Mouse (Mus musculus): ENCODE measurements around the gene Zmynd19. TPM values are rescaled to one million over a fixed set of nuclear protein-coding genes. Genes with fewer than 3 reads are reported as not detected.
A peak's percentile ranks its signal among the peaks of the same experiment; 100 is the strongest.

Zmynd19 gene
- polyA plus RNA-seq (2014; fragmentation: Nextera tagmentation; extraction: Ambion mirVana), result 18.9 and 20.4 TPM in 2 replicates

GRCm38 (mm10) chr2:24949421-24950188, at the start of gene Zmynd19:
TSS of gene Zmynd19 (plus strand) at chr2:24949792.
- no peaks in the 10 kb centered on the region for H3K27me3 ChIP-seq (replicated peaks; ENCODE audit: control insufficient read depth, insufficient read depth, low read length)
- H3K4me3 ChIP-seq (ENCODE audit: low read depth, low read length), result peak within 1 kb of the TSS; percentile 99
- H3K27ac ChIP-seq (replicated peaks; ENCODE audit: low read depth, low read length), result peak within 1 kb of the TSS; percentile 52
- peaks cover 9% of the 10 kb centered on the region for H3K4me1 ChIP-seq (ENCODE audit: control insufficient read depth, insufficient read depth, low read length)
- peaks cover 29% of the 10 kb centered on the region for H3K36me3 ChIP-seq (ENCODE audit: control insufficient read depth, insufficient read depth, low read length)
- H3K4me2 ChIP-seq (ENCODE audit: low read depth, low read length), result peak within 1 kb of the TSS; percentile 87
- peak; percentile 99 for ATAC-seq (ENCODE audit: low read depth)
- peak within 1 kb of the TSS; percentile 95 for H3K9ac ChIP-seq (ENCODE audit: low read depth, low read length)
- DNase-seq (ENCODE audit: low spot score), result peak; percentile 98
- under 1% methylated on average over 39 of the region's 108 CpGs for WGBS
- no peaks in the 10 kb centered on the region for H3K9me3 ChIP-seq (ENCODE audit: control insufficient read depth, low read length)

DNA sequence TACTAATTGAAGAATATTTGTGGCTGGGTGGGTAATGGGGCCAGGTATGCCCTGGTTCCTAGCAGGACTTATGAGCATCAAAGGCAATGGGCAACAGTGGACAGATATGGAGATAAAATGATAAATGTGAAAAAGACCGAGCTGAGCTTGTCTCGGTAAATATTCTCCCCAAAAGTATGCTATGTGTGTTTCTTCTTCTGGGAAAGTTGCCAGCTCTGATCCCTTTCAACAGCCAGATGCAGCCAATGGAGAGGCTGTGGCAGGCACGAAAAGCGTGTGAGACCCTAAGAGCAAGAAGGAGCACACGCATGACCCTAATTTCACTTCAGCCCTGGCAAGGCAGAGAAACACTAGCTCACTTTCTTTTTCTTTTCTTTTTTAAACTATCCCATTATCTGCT, 48.5 kb upstream of the Zmynd19 start:
- Histone ChIP-seq H3K4me2 (ENCODE audit: low read depth, low read length) (no peak overlapping the region), H3K4me3 (ENCODE audit: low read depth, low read length) (no peak overlapping the region), H3K36me3 (ENCODE audit: control insufficient read depth, insufficient read depth, low read length) (peaks cover 4% of the 10 kb centered on the region; the same call in 1 of the 2 replicates), H3K27ac (replicated peaks; ENCODE audit: low read depth, low read length) (no peak overlapping the region), H3K9ac (ENCODE audit: low read depth, low read length) (no peak overlapping the region), H3K27me3 (replicated peaks; ENCODE audit: control insufficient read depth, insufficient read depth, low read length) (no peaks in the 10 kb centered on the region), H3K9me3 (ENCODE audit: control insufficient read depth, low read length) (no peaks in the 10 kb centered on the region), H3K4me1 (ENCODE audit: control insufficient read depth, insufficient read depth, low read length) (peaks cover 13% of the 10 kb centered on the region)
- 38% methylated on average over 5 of the region's 5 CpGs for WGBS
- DNase-seq (ENCODE audit: low spot score) (peak; percentile 77), ATAC-seq (ENCODE audit: low read depth) (no peak)

DNA sequence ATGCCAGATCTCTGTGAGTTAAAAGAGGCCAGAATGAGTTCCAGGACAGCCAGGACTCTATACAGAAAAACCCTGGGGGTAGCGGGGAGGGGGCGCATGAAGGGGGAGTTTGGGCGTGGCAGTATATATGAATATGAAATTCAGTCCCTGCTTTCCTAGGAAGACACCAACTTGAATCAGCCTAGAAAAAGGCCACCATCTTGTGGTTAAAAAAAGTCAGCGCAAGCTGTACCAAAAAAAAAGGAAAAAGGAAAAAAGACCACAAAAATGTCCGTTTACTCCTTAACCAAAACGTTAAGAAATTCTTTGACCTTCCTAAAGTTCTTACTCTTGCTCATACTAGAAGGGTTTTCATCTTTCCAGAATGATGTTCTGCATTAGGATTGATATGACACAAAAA, 46.6 kb upstream of the Zmynd19 start:
- H3K27me3 ChIP-seq (replicated peaks; ENCODE audit: control insufficient read depth, insufficient read depth, low read length), result no peaks in the 10 kb centered on the region
- peaks cover 22% of the 10 kb centered on the region for H3K4me1 ChIP-seq (ENCODE audit: control insufficient read depth, insufficient read depth, low read length)
- H3K4me2 ChIP-seq (ENCODE audit: low read depth, low read length), result no peak overlapping the region
- H3K9ac ChIP-seq (ENCODE audit: low read depth, low read length), result no peak overlapping the region
- H3K9me3 ChIP-seq (ENCODE audit: control insufficient read depth, low read length), result no peaks in the 10 kb centered on the region
- peaks cover 4% of the 10 kb centered on the region; the same call in 1 of the 2 replicates for H3K36me3 ChIP-seq (ENCODE audit: control insufficient read depth, insufficient read depth, low read length)
- no peak overlapping the region; the same call in 1 of the 2 replicates for H3K27ac ChIP-seq (replicated peaks; ENCODE audit: low read depth, low read length)
- no peak for DNase-seq (ENCODE audit: low spot score)
- 72% methylated on average over 6 of the region's 6 CpGs for WGBS
- H3K4me3 ChIP-seq (ENCODE audit: low read depth, low read length), result no peak overlapping the region
- ATAC-seq (ENCODE audit: low read depth), result no peak

- Histone ChIP-seq H3K27ac (replicated peaks; ENCODE audit: low read depth, low read length) (peak overlapping the region; percentile 41; the same call in 1 of the 2 replicates), H3K9ac (ENCODE audit: low read depth, low read length) (no peak overlapping the region), H3K4me3 (ENCODE audit: low read depth, low read length) (no peak overlapping the region), H3K4me1 (ENCODE audit: control insufficient read depth, insufficient read depth, low read length) (peaks cover 22% of the 10 kb centered on the region), H3K9me3 (ENCODE audit: control insufficient read depth, low read length) (no peaks in the 10 kb centered on the region), H3K27me3 (replicated peaks; ENCODE audit: control insufficient read depth, insufficient read depth, low read length) (no peaks in the 10 kb centered on the region), H3K36me3 (ENCODE audit: control insufficient read depth, insufficient read depth, low read length) (no peaks in the 10 kb centered on the region), H3K4me2 (ENCODE audit: low read depth, low read length) (no peak overlapping the region)
- 73% methylated on average over 11 of the region's 11 CpGs for WGBS
- peak; percentile 72 for ATAC-seq (ENCODE audit: low read depth)
- peak; percentile 60 for DNase-seq (ENCODE audit: low spot score)
Measured at GRCm38 (mm10) chr2:24904823-24905652, 44.6 kb upstream of the Zmynd19 start.

- 12% methylated on average over 2 of the region's 2 CpGs for WGBS
- Histone ChIP-seq H3K4me2 (ENCODE audit: low read depth, low read length) (no peak overlapping the region), H3K9me3 (ENCODE audit: control insufficient read depth, low read length) (no peaks in the 10 kb centered on the region), H3K4me3 (ENCODE audit: low read depth, low read length) (no peak overlapping the region), H3K4me1 (ENCODE audit: control insufficient read depth, insufficient read depth, low read length) (peaks cover 22% of the 10 kb centered on the region), H3K27ac (replicated peaks; ENCODE audit: low read depth, low read length) (peak overlapping the region; percentile 41; the same call in 1 of the 2 replicates), H3K27me3 (replicated peaks; ENCODE audit: control insufficient read depth, insufficient read depth, low read length) (no peaks in the 10 kb centered on the region), H3K9ac (ENCODE audit: low read depth, low read length) (no peak overlapping the region), H3K36me3 (ENCODE audit: control insufficient read depth, insufficient read depth, low read length) (no peaks in the 10 kb centered on the region; the same call in 1 of the 2 replicates)
- ATAC-seq (ENCODE audit: low read depth) (no peak), DNase-seq (ENCODE audit: low spot score) (peak; percentile 20)
Measured at GRCm38 (mm10) chr2:24905653-24906155, 43.9 kb upstream of the Zmynd19 start.

DNA sequence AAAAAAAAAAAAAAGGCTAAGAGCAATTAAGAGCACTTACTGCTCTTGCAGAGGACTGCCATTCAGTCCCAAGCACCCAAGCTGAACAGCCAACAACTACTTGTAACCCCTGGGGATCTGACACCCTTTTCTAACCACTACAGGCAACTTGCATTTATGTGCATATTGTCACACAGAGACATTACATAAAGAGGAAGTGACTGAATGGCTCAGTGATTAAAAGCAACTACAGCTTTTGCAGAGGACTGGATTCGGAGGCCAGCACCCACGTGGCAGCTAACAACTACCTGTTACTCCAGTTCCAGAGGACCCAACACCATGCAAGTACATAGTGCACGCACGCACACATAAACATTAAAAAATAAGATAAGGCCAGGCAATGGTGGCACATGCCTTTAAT, 39.1 kb upstream of the Zmynd19 start:
- Histone ChIP-seq H3K36me3 (ENCODE audit: control insufficient read depth, insufficient read depth, low read length) (peaks cover 15% of the 10 kb centered on the region), H3K4me1 (ENCODE audit: control insufficient read depth, insufficient read depth, low read length) (peaks cover 15% of the 10 kb centered on the region), H3K27me3 (replicated peaks; ENCODE audit: control insufficient read depth, insufficient read depth, low read length) (no peaks in the 10 kb centered on the region), H3K4me2 (ENCODE audit: low read depth, low read length) (no peak overlapping the region), H3K9ac (ENCODE audit: low read depth, low read length) (no peak overlapping the region), H3K9me3 (ENCODE audit: control insufficient read depth, low read length) (no peaks in the 10 kb centered on the region), H3K27ac (replicated peaks; ENCODE audit: low read depth, low read length) (no peak overlapping the region), H3K4me3 (ENCODE audit: low read depth, low read length) (no peak overlapping the region)
- no peak for ATAC-seq (ENCODE audit: low read depth)
- 95% methylated on average over 4 of the region's 4 CpGs for WGBS
- DNase-seq (ENCODE audit: low spot score), result no peak

GRCm38 (mm10) chr2:24912189-24912588, 37.4 kb upstream of the Zmynd19 start:
- Histone ChIP-seq H3K4me2 (ENCODE audit: low read depth, low read length) (no peak overlapping the region), H3K9me3 (ENCODE audit: control insufficient read depth, low read length) (no peaks in the 10 kb centered on the region), H3K27me3 (replicated peaks; ENCODE audit: control insufficient read depth, insufficient read depth, low read length) (no peaks in the 10 kb centered on the region), H3K36me3 (ENCODE audit: control insufficient read depth, insufficient read depth, low read length) (peaks cover 15% of the 10 kb centered on the region), H3K4me3 (ENCODE audit: low read depth, low read length) (no peak overlapping the region), H3K9ac (ENCODE audit: low read depth, low read length) (no peak overlapping the region), H3K27ac (replicated peaks; ENCODE audit: low read depth, low read length) (no peak overlapping the region), H3K4me1 (ENCODE audit: control insufficient read depth, insufficient read depth, low read length) (no peaks in the 10 kb centered on the region)
- no peak for ATAC-seq (ENCODE audit: low read depth)
- WGBS, result 91% methylated on average over 4 of the region's 4 CpGs
- no peak for DNase-seq (ENCODE audit: low spot score)

DNA sequence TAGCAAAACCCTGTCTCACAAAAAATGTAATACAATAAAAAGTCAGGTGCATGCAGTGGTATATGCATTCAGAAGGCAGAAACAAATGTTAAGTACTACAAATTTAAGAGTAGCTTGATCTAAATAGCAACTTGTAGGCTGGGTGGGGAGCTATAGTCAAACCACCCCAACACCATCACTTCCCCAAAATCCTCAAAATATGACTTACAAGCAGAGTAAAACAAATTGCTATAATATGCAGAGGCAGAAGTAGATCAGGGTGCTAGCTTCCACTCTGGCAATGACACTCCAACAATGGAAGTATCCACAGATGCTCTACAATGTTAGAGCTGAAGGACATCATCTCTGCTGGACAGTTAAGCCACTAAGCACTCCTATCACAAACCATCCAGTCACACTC, 37.0 kb upstream of the Zmynd19 start:
- DNase-seq (ENCODE audit: low spot score), result no peak
- H3K4me1 ChIP-seq (ENCODE audit: control insufficient read depth, insufficient read depth, low read length), result peaks cover 3% of the 10 kb centered on the region
- H3K36me3 ChIP-seq (ENCODE audit: control insufficient read depth, insufficient read depth, low read length), result peaks cover 15% of the 10 kb centered on the region
- no peak overlapping the region for H3K4me2 ChIP-seq (ENCODE audit: low read depth, low read length)
- H3K9me3 ChIP-seq (ENCODE audit: control insufficient read depth, low read length), result no peaks in the 10 kb centered on the region
- no peak for ATAC-seq (ENCODE audit: low read depth)
- H3K4me3 ChIP-seq (ENCODE audit: low read depth, low read length), result no peak overlapping the region
- H3K9ac ChIP-seq (ENCODE audit: low read depth, low read length), result no peak overlapping the region
- no peaks in the 10 kb centered on the region for H3K27me3 ChIP-seq (replicated peaks; ENCODE audit: control insufficient read depth, insufficient read depth, low read length)
- no peak overlapping the region for H3K27ac ChIP-seq (replicated peaks; ENCODE audit: low read depth, low read length)
